ENCODE assay signal across 9 mouse cellular contexts in the genomic region with DNA sequence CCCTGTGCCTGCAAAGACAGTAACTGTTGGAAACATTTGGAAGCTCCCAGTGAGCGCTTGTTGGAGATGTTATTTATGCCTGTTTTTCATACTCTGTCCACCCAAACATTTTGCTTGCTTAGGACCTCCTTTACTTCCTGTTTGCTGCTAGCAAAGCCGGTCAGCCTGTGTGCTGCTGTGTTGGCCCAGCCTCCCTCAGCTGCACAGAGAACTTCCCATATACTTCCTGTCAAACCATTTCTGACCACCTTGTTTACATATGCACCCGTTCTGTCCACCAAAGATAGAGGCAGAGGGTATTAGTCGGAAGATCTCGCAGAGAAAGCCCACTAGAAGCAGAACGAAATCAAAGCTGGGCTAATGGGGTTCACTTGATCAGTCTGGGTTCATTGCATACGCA. TPM values are rescaled to one million over a fixed set of nuclear protein-coding genes. Genes with fewer than 3 reads are reported as not detected.
DNase-seq lines count a peak whose midpoint lies in the region; ATAC-seq and TF ChIP-seq lines count a peak whose summit lies in the region.
"Had no signal": no experiment of that assay in that cellular context is flagged by ENCODE, and none has a peak within 500 bp of the region (broad histone marks: within the 10 kb centered on the region; RNA-seq: fewer than 3 reads in every experiment).

No protein-coding gene starts in this region.

- peak; percentile 78 for ATAC-seq in granulocyte monocyte progenitor cell, adult 5-6 weeks (replicated peaks; ENCODE audit: poor library complexity, severe bottlenecking)
- peak; percentile 73; the same call in 1 of the 2 replicates for ATAC-seq in lung, embryonic 14.5 days (ENCODE audit: insufficient read depth)
- ATAC-seq in frontal cortex, adult (ENCODE audit: low TSS enrichment) = no peak

- H3K9me3 ChIP-seq in lung, embryonic 14.5 days (ENCODE audit: low read depth, low read length) = no peaks in the 10 kb centered on the region

- H3K9ac ChIP-seq in lung, embryonic 14.5 days = no peak overlapping the region

- WGBS in lung, embryonic 14.5 days = 39% methylated on average over 7 of the region's 7 CpGs

- no peaks in the 10 kb centered on the region for H3K36me3 ChIP-seq in lung, embryonic 14.5 days (ENCODE audit: insufficient read depth)

- no peak overlapping the region for H3K4me3 ChIP-seq in lung, embryonic 14.5 days (ENCODE audit: low read depth, low read length)

- no peak overlapping the region; the same call in 1 of the 2 replicates for H3K27ac ChIP-seq in lung, embryonic 14.5 days (ENCODE audit: low read depth)

- H3K4me1 ChIP-seq in lung, embryonic 14.5 days (ENCODE audit: insufficient read depth) = no peaks in the 10 kb centered on the region

- no peak for TF ChIP-seq CTCF in lung, embryonic 14.5 days (IDR thresholded peaks at IDR 0.05; ENCODE audit: low read depth)

- peak; percentile 21 for DNase-seq in kidney, adult 9 months
- no peak for DNase-seq in kidney, adult 18-20 months
- peak; percentile 51 for DNase-seq in lung, embryonic 14.5 days
- DNase-seq in spleen, postnatal 36 days (ENCODE audit: low spot score in 2 of 2) = peak; percentile 83 to 84
- no peak for DNase-seq in cerebellum, adult 18-20 months
- no peak for DNase-seq in adrenal gland, adult 8-10 months
- DNase-seq: gastrocnemius, postnatal 10 days had no signal

- no peaks in the 10 kb centered on the region for H3K27me3 ChIP-seq in lung, embryonic 14.5 days (ENCODE audit: insufficient read depth, low read length)

- H3K4me2 ChIP-seq in lung, embryonic 14.5 days = peak overlapping the region; percentile 30; the same call in 1 of the 2 replicates

RNA-seq across cellular contexts. Expression of a gene that starts 6.2 kb away (rescaled TPM):
- total RNA-seq in granulocyte monocyte progenitor cell, adult 5-6 weeks (2014; fragmentation: Nextera tagmentation) = 426 TPM in 2 replicates
- 889 and 988 TPM in 2 replicates for total RNA-seq in granulocyte monocyte progenitor cell, adult 5-6 weeks (2017)
- 342 and 351 TPM in 2 replicates for polyA plus RNA-seq in lung, embryonic 14.5 days (2014; fragmentation: Nextera tagmentation; extraction: Ambion mirVana)
- 100 to 1,000 TPM; 158 to 193 (median 172) TPM for total RNA-seq in adrenal gland, adult 8-10 months (2022)

Comparison
In these comparisons a context has a peak if more than half of its experiments do, and no peak if none do; other contexts are left out.
1. DNase-seq: peak in kidney, adult 9 months (single experiment), lung, embryonic 14.5 days (single experiment) and spleen, postnatal 36 days (2 of 2); none in kidney, adult 18-20 months (single experiment), cerebellum, adult 18-20 months (0 of 2) and adrenal gland, adult 8-10 months (single experiment).